In the genomic region with DNA sequence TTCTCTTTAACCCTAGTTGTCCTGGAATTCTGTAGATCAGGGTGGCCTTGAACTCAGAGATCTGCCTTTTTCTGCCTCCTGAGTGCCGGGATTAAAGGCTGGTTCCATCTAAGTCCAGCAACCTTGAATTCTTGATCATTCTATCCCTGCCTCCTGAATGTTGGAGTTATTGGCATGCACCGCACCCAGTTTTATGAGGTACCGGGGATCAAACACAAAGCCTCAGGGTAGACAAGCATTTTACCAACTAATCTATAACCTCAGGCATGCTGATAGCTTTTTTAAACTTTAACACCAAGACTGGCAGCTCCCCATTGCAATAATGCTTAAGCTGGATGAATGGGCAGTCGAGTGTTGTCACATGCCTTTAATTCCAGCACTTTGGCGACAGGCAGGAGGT, we compare ENCODE assay signal across 8 mouse cellular contexts. TPM values are rescaled to one million over a fixed set of nuclear protein-coding genes. Genes with fewer than 3 reads are reported as not detected.
DNase-seq lines count a peak whose midpoint lies in the region; ATAC-seq and TF ChIP-seq lines count a peak whose summit lies in the region.

No protein-coding gene starts in this region.

- DNase-seq in kidney, adult 2 months, result peak; percentile 36
- DNase-seq in kidney, adult 11 months, result no peak
- DNase-seq in limb, embryonic 11.5 days (ENCODE audit: low spot score), result no peak
- DNase-seq in naive thymus-derived CD4-positive, alpha-beta T cell, adult 2 months (ENCODE audit: low read depth), result peak; percentile 19
- no peak for DNase-seq in Muller cell, postnatal 12 days (ENCODE audit: inconsistent ontology term)
- no peak for DNase-seq in adrenal gland, postnatal 14 days
- no peak for DNase-seq in MN1 (ENCODE audit: low spot score)

- no peaks in the 10 kb centered on the region for H3K27me3 ChIP-seq in kidney, adult 2 months (replicated peaks; ENCODE audit: control insufficient read depth, insufficient read depth, low read length)
- no peaks in the 10 kb centered on the region for H3K27me3 ChIP-seq in limb, embryonic 11.5 days (ENCODE audit: control insufficient read depth, insufficient read depth, low read length)

- peak overlapping the region; percentile 90 for H3K4me2 ChIP-seq in limb, embryonic 11.5 days (ENCODE audit: low read depth, severe bottlenecking)

- no peaks in the 10 kb centered on the region for H3K9me3 ChIP-seq in limb, embryonic 11.5 days (ENCODE audit: control insufficient read depth, low read length)

- 0 out of 2 replicates have a peak overlapping the region, but pooled peaks have one; percentile 15 for H3K27ac ChIP-seq in kidney, adult 2 months (ENCODE audit: insufficient read depth, low read depth, low read length)
- H3K27ac ChIP-seq in brown adipose tissue, adult 24 weeks (replicated peaks; ENCODE audit: low read depth, low read length), result peak overlapping the region; percentile 15; the same call in 1 of the 2 replicates
- H3K27ac ChIP-seq in limb, embryonic 11.5 days (replicated peaks; ENCODE audit: low read depth, low read length), result no peak overlapping the region

- TF ChIP-seq POLR2A in kidney, adult 2 months (IDR thresholded peaks at IDR 0.05; ENCODE audit: low read depth, low read length), result no peak

- no peak overlapping the region for H3K4me3 ChIP-seq in kidney, adult 2 months (ENCODE audit: insufficient read depth, low read depth, low read length)
- H3K4me3 ChIP-seq in brown adipose tissue, adult 24 weeks (ENCODE audit: insufficient read depth, low read depth, low read length), result peak overlapping the region; percentile 77; the same call in 1 of the 2 replicates
- no peak overlapping the region for H3K4me3 ChIP-seq in limb, embryonic 11.5 days (ENCODE audit: low read depth, low read length)

- no peak for ATAC-seq in limb, embryonic 11.5 days (ENCODE audit: insufficient number of reproducible peaks, low FRiP score, low TSS enrichment, low read depth)

- H3K36me3 ChIP-seq in kidney, adult 2 months (ENCODE audit: control insufficient read depth, insufficient read depth, low read length), result peaks cover 5% of the 10 kb centered on the region
- H3K36me3 ChIP-seq in limb, embryonic 11.5 days (ENCODE audit: control insufficient read depth, insufficient read depth, low read length), result peaks cover 24% of the 10 kb centered on the region

- TF ChIP-seq CTCF in kidney, adult 2 months (conservative IDR thresholded peaks at IDR 0.05; ENCODE audit: insufficient read depth, insufficient read length, low read depth, low read length), result no peak

- WGBS in kidney, adult 2 months, result 28% methylated on average over 5 of the region's 5 CpGs
- 50% methylated on average over 5 of the region's 5 CpGs for WGBS in limb, embryonic 11.5 days

- H3K9ac ChIP-seq in limb, embryonic 11.5 days (ENCODE audit: low read length), result peak overlapping the region; percentile 34; the same call in 1 of the 2 replicates

- H3K4me1 ChIP-seq in kidney, adult 2 months (ENCODE audit: control insufficient read depth, insufficient read depth, low read length), result peaks cover 3% of the 10 kb centered on the region; the same call in 1 of the 2 replicates
- H3K4me1 ChIP-seq in brown adipose tissue, adult 24 weeks (ENCODE audit: control insufficient read depth, insufficient read depth, insufficient read length, low read length), result peaks cover 3% of the 10 kb centered on the region; the same call in 1 of the 2 replicates
- H3K4me1 ChIP-seq in limb, embryonic 11.5 days (ENCODE audit: control insufficient read depth, insufficient read depth, low read length), result peaks cover 4% of the 10 kb centered on the region

RNA-seq across cellular contexts. Expression of gene Abcf3, which starts 1.0 kb away (rescaled TPM):
- polyA plus RNA-seq in kidney, adult 2 months (2012; rRNA removed), result 39.0 and 45.1 TPM in 2 replicates
- 43.3 and 44.3 TPM in 2 replicates for polyA plus RNA-seq in brown adipose tissue, adult 24 weeks (2012; ENCODE audit: insufficient read depth, insufficient read length, missing spikeins)
- 51.4 and 52.6 TPM in 2 replicates for polyA plus RNA-seq in limb, embryonic 11.5 days (2014; fragmentation: Nextera tagmentation; extraction: Ambion mirVana)
- total RNA-seq in adrenal gland, postnatal 14 days (2021), result 73.4 and 77.8 TPM in 2 replicates

RNA-seq across cellular contexts. Expression of gene Ap2m1, which starts 12.1 kb away (rescaled TPM):
- polyA plus RNA-seq in kidney, adult 2 months (2012; rRNA removed), result 639 and 682 TPM in 2 replicates
- polyA plus RNA-seq in brown adipose tissue, adult 24 weeks (2012; ENCODE audit: insufficient read depth, insufficient read length, missing spikeins), result 73.6 and 86.4 TPM in 2 replicates
- polyA plus RNA-seq in limb, embryonic 11.5 days (2014; fragmentation: Nextera tagmentation; extraction: Ambion mirVana), result 597 and 631 TPM in 2 replicates
- 292 and 316 TPM in 2 replicates for total RNA-seq in adrenal gland, postnatal 14 days (2021)

RNA-seq across cellular contexts. Expression of gene Dvl3, which starts 30.6 kb away (rescaled TPM):
- polyA plus RNA-seq in kidney, adult 2 months (2012; rRNA removed), result 33.5 and 37.4 TPM in 2 replicates
- 19.9 and 25.2 TPM in 2 replicates for polyA plus RNA-seq in brown adipose tissue, adult 24 weeks (2012; ENCODE audit: insufficient read depth, insufficient read length, missing spikeins)
- polyA plus RNA-seq in limb, embryonic 11.5 days (2014; fragmentation: Nextera tagmentation; extraction: Ambion mirVana), result 40.4 and 46.2 TPM in 2 replicates
- total RNA-seq in adrenal gland, postnatal 14 days (2021), result 43.3 and 43.8 TPM in 2 replicates

RNA-seq across cellular contexts. Expression of gene Vwa5b2, which starts 41.8 kb away (rescaled TPM):
- polyA plus RNA-seq in kidney, adult 2 months (2012; rRNA removed), result 0.14 and 0.33 TPM in 2 replicates
- not detected in 2 replicates for polyA plus RNA-seq in brown adipose tissue, adult 24 weeks (2012; ENCODE audit: insufficient read depth, insufficient read length, missing spikeins)
- 0.23 and 0.55 TPM in 2 replicates for polyA plus RNA-seq in limb, embryonic 11.5 days (2014; fragmentation: Nextera tagmentation; extraction: Ambion mirVana)
- 1.4 and 2.1 TPM in 2 replicates for total RNA-seq in adrenal gland, postnatal 14 days (2021)

RNA-seq across cellular contexts. Expression of gene Eif2b5, which starts 48.8 kb away (rescaled TPM):
- polyA plus RNA-seq in kidney, adult 2 months (2012; rRNA removed), result 30.4 and 33.9 TPM in 2 replicates
- 35.8 and 42.2 TPM in 2 replicates for polyA plus RNA-seq in brown adipose tissue, adult 24 weeks (2012; ENCODE audit: insufficient read depth, insufficient read length, missing spikeins)
- 143 and 151 TPM in 2 replicates for polyA plus RNA-seq in limb, embryonic 11.5 days (2014; fragmentation: Nextera tagmentation; extraction: Ambion mirVana)
- 61.6 and 62.7 TPM in 2 replicates for total RNA-seq in adrenal gland, postnatal 14 days (2021)

Comparison
In these comparisons a context has a peak if more than half of its experiments do, and no peak if none do; other contexts are left out.
1. DNase-seq: peak in kidney, adult 2 months (single experiment) and naive thymus-derived CD4-positive, alpha-beta T cell, adult 2 months (single experiment); none in kidney, adult 11 months (single experiment), limb, embryonic 11.5 days (single experiment), Muller cell, postnatal 12 days (single experiment), adrenal gland, postnatal 14 days (single experiment) and MN1 (single experiment).